Mouse (Mus musculus): Measurements from ENCODE around the gene Rapgef5. TPM values are rescaled to one million over a fixed set of nuclear protein-coding genes. Genes with fewer than 3 reads are reported as not detected.

The Rapgef5 gene
- polyA plus RNA-seq, 1 experiment from 2014 or later = 5.6 TPM

GRCm38 (mm10) chr12:117712474-117712873 is 196.2 kb downstream of the Rapgef5 start:
- H3K36me3 ChIP-seq (ENCODE audit: control insufficient read depth, insufficient read depth, low read length) = no peaks in the 10 kb centered on the region
- no peak overlapping the region for H3K27ac ChIP-seq (replicated peaks)
- 88% methylated on average over 6 of the region's 6 CpGs for WGBS
- no peaks in the 10 kb centered on the region for H3K4me1 ChIP-seq (replicated peaks; ENCODE audit: control insufficient read depth, insufficient read depth)
- no peak overlapping the region for H3K4me2 ChIP-seq (replicated peaks; ENCODE audit: low read depth)
- no peak overlapping the region for H3K9ac ChIP-seq (ENCODE audit: low read length)
- DNase-seq (ENCODE audit: low spot score) (no peak), ATAC-seq (ENCODE audit: low FRiP score, low TSS enrichment) (no peak)
- no peak for TF ChIP-seq EP300 (optimal IDR thresholded peaks at IDR 0.05)
- TF ChIP-seq CTCF (IDR thresholded peaks at IDR 0.05; ENCODE audit: low read depth) = no peak
- H3K9me3 ChIP-seq (ENCODE audit: control insufficient read depth, low read length) = no peaks in the 10 kb centered on the region
- no peak overlapping the region for H3K4me3 ChIP-seq (ENCODE audit: low read depth, low read length)
- H3K27me3 ChIP-seq (ENCODE audit: control insufficient read depth, insufficient read depth, low read length) = no peaks in the 10 kb centered on the region

GRCm38 (mm10) chr12:117713616-117714015 is 197.3 kb downstream of the Rapgef5 start:
- H3K27ac ChIP-seq (replicated peaks) = no peak overlapping the region
- H3K4me3 ChIP-seq (ENCODE audit: low read depth, low read length) = no peak overlapping the region
- no peaks in the 10 kb centered on the region for H3K4me1 ChIP-seq (replicated peaks; ENCODE audit: control insufficient read depth, insufficient read depth)
- DNase-seq (ENCODE audit: low spot score) = no peak
- WGBS = 69% methylated on average over 6 of the region's 6 CpGs
- H3K36me3 ChIP-seq (ENCODE audit: control insufficient read depth, insufficient read depth, low read length) = no peaks in the 10 kb centered on the region
- H3K9ac ChIP-seq (ENCODE audit: low read length) = no peak overlapping the region
- no peak for ATAC-seq (ENCODE audit: low FRiP score, low TSS enrichment)
- TF ChIP-seq EP300 (optimal IDR thresholded peaks at IDR 0.05) (no peak), CTCF (IDR thresholded peaks at IDR 0.05; ENCODE audit: low read depth) (no peak)
- H3K27me3 ChIP-seq (ENCODE audit: control insufficient read depth, insufficient read depth, low read length) = no peaks in the 10 kb centered on the region
- H3K9me3 ChIP-seq (ENCODE audit: control insufficient read depth, low read length) = no peaks in the 10 kb centered on the region
- H3K4me2 ChIP-seq (replicated peaks; ENCODE audit: low read depth) = no peak overlapping the region

DNA sequence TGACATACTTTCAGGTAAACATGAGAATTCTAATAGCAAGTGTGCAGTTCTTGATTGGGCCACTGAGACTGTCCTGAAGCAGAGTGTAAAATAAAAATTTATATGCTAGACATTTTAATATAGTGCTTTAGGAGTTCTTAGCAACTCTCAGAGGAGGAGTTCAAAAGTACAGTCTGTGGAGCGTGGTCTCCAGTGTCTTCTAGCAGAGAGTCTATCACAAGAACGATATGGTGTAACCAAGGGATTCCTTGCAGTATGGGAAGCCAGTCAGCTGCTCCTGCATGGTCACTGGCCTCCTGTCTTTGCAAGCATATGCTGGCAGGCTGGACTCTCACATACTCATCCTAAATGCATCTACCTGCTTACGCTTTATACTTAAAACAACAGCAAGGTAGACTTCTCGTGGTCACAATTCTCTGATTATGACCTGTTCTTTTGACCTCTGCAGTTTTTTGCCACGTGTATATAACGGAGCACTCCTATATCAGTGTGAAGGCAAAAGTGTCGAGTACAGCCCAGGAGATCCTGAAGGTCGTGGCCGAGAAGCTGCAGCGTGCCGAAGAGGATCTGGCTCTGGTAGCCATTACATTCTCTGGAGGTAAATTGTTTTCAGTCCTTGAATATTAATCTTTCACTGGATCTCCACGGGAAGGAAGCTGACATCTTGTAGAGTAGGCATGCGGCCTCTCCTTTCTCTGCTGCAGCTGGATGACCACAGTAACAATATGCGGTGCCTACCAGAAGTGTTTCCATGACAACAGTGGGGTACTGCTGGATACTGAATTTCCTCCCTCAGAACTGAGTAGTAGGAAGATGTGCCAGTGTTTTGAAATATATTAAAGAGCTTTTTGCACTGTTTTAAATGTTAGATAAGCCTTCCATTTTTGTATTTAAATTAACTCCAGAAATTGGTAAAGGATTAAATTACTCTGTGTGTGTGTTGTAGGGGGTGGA is 204.8 kb downstream of the Rapgef5 start:
- no peak overlapping the region for H3K4me3 ChIP-seq (ENCODE audit: low read depth, low read length)
- H3K4me2 ChIP-seq (replicated peaks; ENCODE audit: low read depth) = no peak overlapping the region
- DNase-seq (ENCODE audit: low spot score) = no peak
- no peaks in the 10 kb centered on the region for H3K27me3 ChIP-seq (ENCODE audit: control insufficient read depth, insufficient read depth, low read length)
- no peaks in the 10 kb centered on the region for H3K4me1 ChIP-seq (replicated peaks; ENCODE audit: control insufficient read depth, insufficient read depth)
- H3K9me3 ChIP-seq (ENCODE audit: control insufficient read depth, low read length) = no peaks in the 10 kb centered on the region
- no peaks in the 10 kb centered on the region for H3K36me3 ChIP-seq (ENCODE audit: control insufficient read depth, insufficient read depth, low read length)
- TF ChIP-seq EP300 (optimal IDR thresholded peaks at IDR 0.05) = no peak
- TF ChIP-seq CTCF (IDR thresholded peaks at IDR 0.05; ENCODE audit: low read depth) = no peak
- no peak for ATAC-seq (ENCODE audit: low FRiP score, low TSS enrichment)
- H3K27ac ChIP-seq (replicated peaks) = no peak overlapping the region
- no peak overlapping the region for H3K9ac ChIP-seq (ENCODE audit: low read length)
- 64% methylated on average over 14 of the region's 14 CpGs for WGBS

GRCm38 (mm10) chr12:117721748-117722150 is 205.5 kb downstream of the Rapgef5 start:
- TF ChIP-seq EP300 (optimal IDR thresholded peaks at IDR 0.05) (no peak), CTCF (IDR thresholded peaks at IDR 0.05; ENCODE audit: low read depth) (no peak)
- Histone ChIP-seq H3K4me2 (replicated peaks; ENCODE audit: low read depth) (no peak overlapping the region), H3K36me3 (ENCODE audit: control insufficient read depth, insufficient read depth, low read length) (no peaks in the 10 kb centered on the region), H3K9me3 (ENCODE audit: control insufficient read depth, low read length) (no peaks in the 10 kb centered on the region), H3K27ac (replicated peaks) (no peak overlapping the region), H3K9ac (ENCODE audit: low read length) (no peak overlapping the region), H3K4me3 (ENCODE audit: low read depth, low read length) (no peak overlapping the region), H3K27me3 (ENCODE audit: control insufficient read depth, insufficient read depth, low read length) (no peaks in the 10 kb centered on the region), H3K4me1 (replicated peaks; ENCODE audit: control insufficient read depth, insufficient read depth) (no peaks in the 10 kb centered on the region)
- DNase-seq (ENCODE audit: low spot score) (peak; percentile 16), ATAC-seq (ENCODE audit: low FRiP score, low TSS enrichment) (peak; percentile 76)
- WGBS = 36% methylated on average over 6 of the region's 6 CpGs

DNA sequence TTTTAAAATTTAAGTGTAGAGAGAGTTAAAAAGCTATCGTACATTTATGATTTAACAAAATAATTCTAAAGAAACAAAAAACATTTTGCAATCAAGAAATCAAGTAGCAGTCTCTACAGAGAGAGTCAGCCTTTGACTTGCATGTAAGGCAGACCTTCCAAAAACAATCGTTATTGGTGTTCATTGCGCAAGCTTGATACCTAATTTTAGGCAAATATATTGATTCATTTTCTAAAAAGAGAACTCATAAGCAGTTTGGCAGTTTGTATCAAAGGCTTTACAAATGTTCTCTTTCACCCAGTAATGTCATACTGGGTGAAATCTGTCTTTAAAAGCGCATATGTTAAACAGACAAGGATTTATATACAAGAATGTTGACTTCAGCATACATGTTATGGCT is 208.7 kb downstream of the Rapgef5 start:
- Histone ChIP-seq H3K27ac (replicated peaks) (no peak overlapping the region), H3K27me3 (ENCODE audit: control insufficient read depth, insufficient read depth, low read length) (no peaks in the 10 kb centered on the region), H3K4me1 (replicated peaks; ENCODE audit: control insufficient read depth, insufficient read depth) (no peaks in the 10 kb centered on the region), H3K9ac (ENCODE audit: low read length) (no peak overlapping the region), H3K36me3 (ENCODE audit: control insufficient read depth, insufficient read depth, low read length) (no peaks in the 10 kb centered on the region), H3K4me2 (replicated peaks; ENCODE audit: low read depth) (no peak overlapping the region), H3K9me3 (ENCODE audit: control insufficient read depth, low read length) (no peaks in the 10 kb centered on the region), H3K4me3 (ENCODE audit: low read depth, low read length) (no peak overlapping the region)
- no peak for ATAC-seq (ENCODE audit: low FRiP score, low TSS enrichment)
- no peak for DNase-seq (ENCODE audit: low spot score)
- TF ChIP-seq CTCF (IDR thresholded peaks at IDR 0.05; ENCODE audit: low read depth) (no peak), EP300 (optimal IDR thresholded peaks at IDR 0.05) (no peak)
- 77% methylated on average over 4 of the region's 4 CpGs for WGBS

DNA sequence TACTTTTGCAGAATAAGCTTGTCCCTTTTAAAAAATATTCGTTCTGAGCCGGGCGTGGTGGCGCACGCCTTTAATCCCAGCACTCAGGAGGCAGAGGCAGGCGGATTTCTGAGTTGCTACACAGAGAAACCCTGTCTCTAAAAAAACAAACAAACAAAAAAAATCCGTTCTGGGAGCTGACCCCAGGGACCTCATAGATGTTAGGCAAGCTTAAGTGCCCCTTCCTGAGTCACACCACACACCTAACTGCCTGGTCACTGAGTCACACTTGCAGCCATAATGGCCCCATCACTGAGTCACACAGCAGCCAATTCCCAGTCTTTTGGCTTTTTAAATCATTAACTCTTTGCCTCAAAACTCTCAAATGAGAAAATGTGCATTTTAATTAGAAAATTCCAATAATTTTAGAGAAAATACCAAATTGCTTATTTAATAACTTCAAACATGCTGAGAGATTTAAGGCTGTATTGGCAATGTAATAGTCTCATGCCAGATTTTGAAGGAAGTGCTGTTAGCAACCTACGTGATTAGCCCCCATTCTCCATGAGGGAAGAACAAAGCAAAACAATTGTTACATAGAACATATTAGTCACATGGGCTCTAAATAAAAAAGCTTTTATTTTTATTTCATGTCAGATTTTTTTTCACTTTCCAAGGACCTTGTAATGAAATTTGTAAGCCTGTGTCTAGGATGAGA is 211.3 kb downstream of the Rapgef5 start:
- TF ChIP-seq CTCF (IDR thresholded peaks at IDR 0.05; ENCODE audit: low read depth) (no peak), EP300 (optimal IDR thresholded peaks at IDR 0.05) (no peak)
- H3K4me2 ChIP-seq (replicated peaks; ENCODE audit: low read depth) = no peak overlapping the region
- no peak overlapping the region for H3K27ac ChIP-seq (replicated peaks)
- H3K9ac ChIP-seq (ENCODE audit: low read length) = no peak overlapping the region
- WGBS = 80% methylated on average over 8 of the region's 8 CpGs
- no peak overlapping the region for H3K4me3 ChIP-seq (ENCODE audit: low read depth, low read length)
- no peaks in the 10 kb centered on the region for H3K27me3 ChIP-seq (ENCODE audit: control insufficient read depth, insufficient read depth, low read length)
- no peaks in the 10 kb centered on the region for H3K36me3 ChIP-seq (ENCODE audit: control insufficient read depth, insufficient read depth, low read length)
- DNase-seq (ENCODE audit: low spot score) (no peak), ATAC-seq (ENCODE audit: low FRiP score, low TSS enrichment) (no peak)
- no peaks in the 10 kb centered on the region for H3K9me3 ChIP-seq (ENCODE audit: control insufficient read depth, low read length)
- no peaks in the 10 kb centered on the region for H3K4me1 ChIP-seq (replicated peaks; ENCODE audit: control insufficient read depth, insufficient read depth)

Data from stomach, postnatal 0 days (tissue).